Mouse (Mus musculus): ENCODE measurements at regions not wholly inside any gene's neighbourhood (a gene's known extent, or its start where the extent isn't known, plus 50 kb on each side); places are given as distances from the start of the nearest gene placed in this dataset.

DNA sequence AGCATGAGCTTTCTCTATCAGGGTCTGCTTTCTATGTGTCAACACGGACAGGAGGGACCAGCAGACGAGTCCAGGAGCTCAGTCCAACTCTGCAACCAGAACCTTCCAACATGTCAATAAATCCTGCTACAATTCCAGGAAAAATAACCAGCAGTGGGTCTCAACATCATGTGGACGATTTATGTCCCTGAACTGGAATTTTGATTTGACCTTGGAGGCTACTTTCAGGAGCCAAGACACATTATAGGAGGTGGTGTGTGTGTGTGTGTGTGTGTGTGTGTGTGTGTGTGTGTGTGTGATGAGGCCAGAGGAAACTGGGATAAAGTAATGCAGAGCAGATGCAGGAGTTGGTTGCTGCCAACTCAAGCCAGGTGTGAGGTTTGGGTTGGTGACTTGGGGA is 107.8 kb downstream of the Edn3 start:
- no peaks in the 10 kb centered on the region for H3K9me3 ChIP-seq (replicated peaks)
- H3K36me3 ChIP-seq, result no peaks in the 10 kb centered on the region
- H3K27me3 ChIP-seq, result no peaks in the 10 kb centered on the region
- no peak overlapping the region for H3K9ac ChIP-seq
- H3K4me1 ChIP-seq, result peaks cover 10% of the 10 kb centered on the region
- no peak for ATAC-seq (ENCODE audit: low FRiP score)
- H3K4me3 ChIP-seq, result no peak overlapping the region
- 71% methylated on average over 3 of the region's 3 CpGs for WGBS
- H3K27ac ChIP-seq, result no peak overlapping the region
- H3K4me2 ChIP-seq (replicated peaks), result no peak overlapping the region

DNA sequence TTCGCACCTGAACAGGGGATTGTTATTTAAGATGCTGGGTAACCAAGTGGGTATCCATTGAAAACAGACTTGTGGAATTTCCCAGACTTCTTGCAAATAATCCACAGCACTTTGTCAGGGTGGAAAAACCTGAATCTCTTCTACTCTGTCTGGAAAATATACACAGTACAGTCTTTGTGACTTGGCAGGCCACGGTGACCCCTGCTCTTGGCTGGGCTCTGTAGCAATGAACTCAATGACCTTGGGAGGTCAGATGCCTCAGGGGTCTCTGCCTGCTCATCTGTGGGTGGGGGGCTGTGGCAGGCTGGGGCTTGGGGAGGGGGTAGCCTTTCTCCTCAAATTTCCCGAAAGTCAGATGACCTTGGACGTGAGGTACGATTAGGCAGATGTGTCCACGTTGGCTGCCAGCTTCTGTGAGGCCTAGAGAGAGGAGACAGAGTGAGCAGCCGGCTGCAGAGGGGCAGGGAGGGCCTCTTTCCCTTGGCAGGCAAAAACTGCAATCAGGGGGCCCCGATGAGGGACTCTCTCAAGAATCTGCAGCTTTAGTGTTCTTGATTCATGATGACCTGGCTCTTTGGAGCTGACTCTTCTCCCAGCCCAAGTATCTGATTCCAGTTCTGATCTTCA is 108.4 kb downstream of the Edn3 start:
- no peak overlapping the region for H3K27ac ChIP-seq
- no peaks in the 10 kb centered on the region for H3K27me3 ChIP-seq
- WGBS, result 65% methylated on average over 8 of the region's 8 CpGs
- H3K4me3 ChIP-seq, result no peak overlapping the region
- no peak overlapping the region for H3K4me2 ChIP-seq (replicated peaks)
- H3K36me3 ChIP-seq, result no peaks in the 10 kb centered on the region
- H3K9me3 ChIP-seq (replicated peaks), result no peaks in the 10 kb centered on the region
- no peak for ATAC-seq (ENCODE audit: low FRiP score)
- peaks cover 10% of the 10 kb centered on the region for H3K4me1 ChIP-seq
- no peak overlapping the region for H3K9ac ChIP-seq

DNA sequence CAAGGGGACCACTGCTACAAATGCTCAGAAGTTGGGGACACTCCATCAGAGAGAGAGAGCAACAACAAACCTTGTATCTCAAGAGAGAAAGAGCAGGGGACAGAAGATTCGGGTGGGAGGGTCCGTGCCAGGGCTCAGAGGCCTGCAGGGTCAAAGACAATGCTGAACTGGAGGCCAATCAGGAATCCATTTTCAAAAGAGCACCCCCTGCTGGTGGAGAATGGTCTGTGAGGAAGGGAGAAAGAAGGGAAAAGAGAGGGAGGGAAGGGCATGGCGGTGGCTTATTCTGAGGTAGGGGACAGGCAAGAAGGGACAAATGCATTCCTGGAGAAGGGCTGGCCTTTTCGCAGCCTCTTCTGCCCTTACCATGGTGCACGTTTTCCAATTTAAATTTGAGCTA is 109.9 kb downstream of the Edn3 start:
- Histone ChIP-seq H3K9ac (no peak overlapping the region), H3K36me3 (no peaks in the 10 kb centered on the region), H3K9me3 (replicated peaks) (no peaks in the 10 kb centered on the region), H3K4me1 (peaks cover 10% of the 10 kb centered on the region), H3K27ac (no peak overlapping the region), H3K4me3 (no peak overlapping the region), H3K27me3 (no peaks in the 10 kb centered on the region), H3K4me2 (replicated peaks) (no peak overlapping the region)
- 65% methylated on average over 5 of the region's 5 CpGs for WGBS
- no peak for ATAC-seq (ENCODE audit: low FRiP score)

DNA sequence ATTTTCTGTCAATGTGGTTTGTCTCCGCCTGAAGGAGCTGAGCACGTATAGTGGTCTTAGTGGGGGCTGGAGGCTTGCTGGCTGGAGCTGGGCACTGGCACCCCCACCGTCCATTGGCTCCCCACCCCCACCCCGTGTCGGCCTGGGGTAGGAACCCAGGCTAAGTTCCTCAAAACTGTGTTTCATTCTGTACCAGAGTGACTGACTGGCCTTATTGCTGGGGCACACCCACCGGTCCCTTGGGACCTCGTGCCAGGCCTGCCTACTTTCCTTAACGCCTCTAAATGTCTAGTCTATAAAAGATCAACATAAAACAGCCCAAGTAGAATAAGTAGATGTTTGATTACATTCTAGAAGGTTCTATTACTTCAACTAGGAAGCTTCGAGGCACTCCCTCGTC is 110.8 kb downstream of the Edn3 start:
- WGBS, result 74% methylated on average over 10 of the region's 10 CpGs
- Histone ChIP-seq H3K9me3 (replicated peaks) (no peaks in the 10 kb centered on the region), H3K27me3 (no peaks in the 10 kb centered on the region), H3K27ac (no peak overlapping the region), H3K4me3 (no peak overlapping the region), H3K4me1 (peaks cover 10% of the 10 kb centered on the region), H3K36me3 (no peaks in the 10 kb centered on the region), H3K4me2 (replicated peaks) (no peak overlapping the region), H3K9ac (no peak overlapping the region)
- ATAC-seq (ENCODE audit: low FRiP score), result peak; percentile 21; the same call in 1 of the 2 replicates

DNA sequence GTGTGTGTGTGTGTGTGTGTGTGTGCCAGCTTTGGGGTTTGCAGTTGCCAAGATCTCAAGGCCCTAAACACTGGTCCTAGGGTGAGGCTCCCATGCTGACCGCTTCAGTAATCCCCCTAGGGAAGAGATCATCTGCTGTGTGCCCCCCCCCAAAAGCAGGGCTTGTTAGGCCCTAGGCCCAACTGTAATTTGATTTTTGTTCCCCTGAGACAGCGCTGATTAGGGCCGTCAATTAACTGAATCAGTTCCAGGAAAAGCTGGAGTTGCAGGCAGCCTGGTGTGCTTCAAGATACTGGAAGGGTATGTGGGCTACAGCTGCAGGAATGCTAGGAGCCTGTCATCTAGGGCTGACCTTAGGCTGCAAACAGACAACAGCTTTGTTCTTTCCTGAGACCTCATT is 111.4 kb downstream of the Edn3 start:
- no peaks in the 10 kb centered on the region for H3K9me3 ChIP-seq (replicated peaks)
- H3K27ac ChIP-seq, result peak overlapping the region; percentile 48
- H3K4me2 ChIP-seq (replicated peaks), result no peak overlapping the region
- H3K4me1 ChIP-seq, result peaks cover 10% of the 10 kb centered on the region
- no peak overlapping the region for H3K9ac ChIP-seq
- ATAC-seq (ENCODE audit: low FRiP score), result peak; percentile 51
- no peak overlapping the region for H3K4me3 ChIP-seq
- H3K27me3 ChIP-seq, result no peaks in the 10 kb centered on the region
- H3K36me3 ChIP-seq, result no peaks in the 10 kb centered on the region
- WGBS, result 58% methylated on average over 3 of the region's 3 CpGs

DNA sequence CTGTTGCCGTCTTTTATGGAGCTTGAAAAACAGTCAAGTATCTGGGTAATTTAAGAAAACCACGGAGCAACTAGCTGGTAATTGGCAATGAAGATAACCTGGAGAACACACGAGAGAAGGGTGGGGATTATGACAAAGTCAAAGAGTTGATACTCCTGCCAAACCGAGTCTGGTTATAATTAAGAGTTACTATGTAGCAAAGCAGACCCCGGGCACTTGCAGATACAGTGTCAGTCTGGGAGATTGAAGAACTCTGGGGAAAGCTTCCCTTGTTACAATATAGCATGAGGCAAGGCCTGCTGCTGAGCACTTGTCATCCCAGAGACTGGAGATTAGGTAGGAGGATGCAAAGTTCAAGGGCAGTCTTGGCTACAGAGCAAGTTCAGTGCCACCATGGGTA is 116.5 kb downstream of the Edn3 start:
- Histone ChIP-seq H3K9me3 (replicated peaks) (no peaks in the 10 kb centered on the region), H3K27me3 (no peaks in the 10 kb centered on the region), H3K4me2 (replicated peaks) (no peak overlapping the region), H3K4me3 (no peak overlapping the region), H3K27ac (no peak overlapping the region), H3K4me1 (peaks cover 8% of the 10 kb centered on the region), H3K36me3 (no peaks in the 10 kb centered on the region), H3K9ac (no peak overlapping the region)
- no peak for ATAC-seq (ENCODE audit: low FRiP score)
- 62% methylated on average over 5 of the region's 5 CpGs for WGBS

DNA sequence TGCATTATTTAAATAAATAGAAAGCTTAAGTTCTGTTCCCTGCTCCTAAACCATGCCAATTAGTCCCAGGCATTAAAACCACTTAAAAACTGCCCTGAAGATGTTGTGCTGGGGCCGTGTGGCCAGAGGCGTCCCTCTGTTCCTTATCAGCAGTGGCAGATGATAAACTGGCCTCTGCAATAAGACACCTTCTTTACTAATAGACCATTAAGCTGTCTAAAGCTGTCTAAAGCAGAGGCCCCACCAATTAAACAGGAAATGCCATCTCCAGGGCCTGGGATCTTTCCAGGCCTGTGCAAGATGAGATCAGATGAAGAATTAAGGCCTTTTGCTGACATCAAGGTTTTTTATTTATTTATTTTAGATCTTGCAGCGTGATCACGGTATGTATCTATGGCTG is 118.6 kb downstream of the Edn3 start:
- Histone ChIP-seq H3K4me1 (peaks cover 1% of the 10 kb centered on the region; the same call in 1 of the 2 replicates), H3K9ac (no peak overlapping the region), H3K36me3 (no peaks in the 10 kb centered on the region), H3K4me3 (no peak overlapping the region), H3K27me3 (no peaks in the 10 kb centered on the region), H3K4me2 (replicated peaks) (no peak overlapping the region), H3K9me3 (replicated peaks) (no peaks in the 10 kb centered on the region), H3K27ac (no peak overlapping the region)
- 62% methylated on average over 4 of the region's 4 CpGs for WGBS
- no peak for ATAC-seq (ENCODE audit: low FRiP score)

DNA sequence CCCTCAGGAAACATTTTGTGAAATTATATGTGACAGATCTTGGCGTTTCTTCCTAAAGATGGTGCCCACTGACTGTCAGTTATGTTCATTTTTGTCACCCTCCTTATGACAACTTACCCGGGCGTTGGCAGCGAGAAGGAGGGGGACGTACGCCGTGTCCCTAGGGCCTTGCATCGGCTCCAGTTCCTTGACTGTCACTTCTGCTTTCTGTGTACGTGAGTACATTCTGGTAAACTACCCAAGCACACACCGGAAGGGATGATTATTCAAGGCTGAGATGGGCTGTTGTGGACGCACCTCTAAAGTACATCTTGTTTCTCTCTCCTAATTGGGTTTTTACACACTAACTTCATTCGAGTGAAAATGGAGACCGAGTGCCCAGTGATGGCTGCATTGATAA is 120.2 kb downstream of the Edn3 start:
- 88% methylated on average over 13 of the region's 13 CpGs for WGBS
- no peak for ATAC-seq (ENCODE audit: low FRiP score)
- H3K27me3 ChIP-seq, result no peaks in the 10 kb centered on the region
- H3K9me3 ChIP-seq (replicated peaks), result no peaks in the 10 kb centered on the region
- no peak overlapping the region for H3K4me3 ChIP-seq
- H3K4me1 ChIP-seq, result peaks cover 10% of the 10 kb centered on the region; the same call in 1 of the 2 replicates
- no peaks in the 10 kb centered on the region for H3K36me3 ChIP-seq
- H3K4me2 ChIP-seq (replicated peaks), result no peak overlapping the region
- no peak overlapping the region for H3K27ac ChIP-seq
- H3K9ac ChIP-seq, result no peak overlapping the region

DNA sequence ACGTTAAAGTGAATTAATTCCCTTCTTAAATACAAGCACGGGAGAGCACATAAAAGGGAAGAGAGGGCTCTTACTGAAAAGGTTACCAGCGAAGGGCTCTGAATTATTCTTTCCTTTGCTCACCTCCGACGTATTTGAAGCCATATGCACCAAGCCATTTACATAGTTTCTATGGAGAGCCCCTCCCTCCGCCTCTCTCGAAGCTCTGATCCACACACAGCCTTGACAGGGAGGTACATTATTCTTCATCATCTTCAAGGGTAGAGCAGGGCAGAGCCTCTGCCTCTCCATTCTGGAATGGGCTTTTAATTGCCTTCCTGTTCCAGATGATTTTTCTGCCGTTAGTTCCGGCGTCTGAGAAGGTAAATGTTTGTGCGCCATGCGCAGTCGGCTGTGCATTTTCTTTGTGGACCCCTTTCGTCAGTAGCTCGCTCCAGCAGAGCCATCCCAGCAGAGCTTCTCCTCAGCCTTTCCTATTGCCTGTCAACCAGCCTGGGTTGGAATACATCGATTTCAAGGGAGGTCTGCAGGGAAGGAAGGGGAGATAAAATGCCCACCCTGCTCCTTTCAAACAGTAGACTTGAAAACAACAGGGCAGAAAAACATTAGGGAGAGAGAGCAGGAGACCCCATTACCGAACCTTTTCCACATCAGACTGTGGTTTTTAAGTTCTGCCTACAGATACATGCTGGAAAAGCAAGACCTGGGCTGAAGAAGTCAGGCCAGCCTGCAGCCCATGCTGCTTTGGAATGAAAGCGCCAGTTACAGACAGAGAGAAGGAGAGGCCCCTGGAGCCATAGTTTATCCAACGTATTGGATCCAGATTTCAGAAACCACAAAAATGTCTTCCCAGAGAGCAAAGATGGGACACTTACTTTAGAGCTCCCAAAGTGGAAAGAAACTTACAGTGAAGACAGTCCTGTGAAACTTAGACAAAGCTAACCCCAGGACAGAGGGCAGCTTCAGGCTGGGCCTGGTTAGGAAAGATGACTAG is 124.1 kb downstream of the Edn3 start:
- 58% methylated on average over 19 of the region's 19 CpGs for WGBS
- H3K4me2 ChIP-seq (replicated peaks), result peak overlapping the region; percentile 15; the same call in 1 of the 2 replicates

DNA sequence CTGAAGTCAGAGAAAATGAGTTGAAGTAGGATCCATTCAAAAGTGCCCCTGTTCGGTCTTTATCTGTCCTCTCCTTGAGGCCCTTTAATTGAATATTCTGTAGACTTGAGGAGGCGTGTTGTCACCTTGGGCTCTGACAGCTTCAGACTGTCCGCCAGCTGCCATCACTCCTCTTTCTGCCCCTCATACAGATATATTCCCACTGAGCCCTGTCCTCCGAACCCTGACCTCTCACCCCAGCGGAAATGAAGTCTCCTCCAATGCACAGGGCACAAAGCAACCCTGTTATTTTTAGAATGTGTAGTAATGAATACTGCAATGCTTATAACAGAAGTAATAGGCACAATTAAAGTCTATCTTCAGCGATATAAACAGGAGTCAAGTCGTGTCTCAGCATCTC is 117.4 kb upstream of the Gm14444 start:
- Histone ChIP-seq H3K36me3 (no peaks in the 10 kb centered on the region), H3K4me2 (replicated peaks) (no peak overlapping the region), H3K27me3 (no peaks in the 10 kb centered on the region), H3K9me3 (replicated peaks) (no peaks in the 10 kb centered on the region), H3K4me1 (peaks cover 10% of the 10 kb centered on the region; the same call in 1 of the 2 replicates), H3K9ac (no peak overlapping the region), H3K27ac (no peak overlapping the region), H3K4me3 (no peak overlapping the region)
- ATAC-seq (ENCODE audit: low FRiP score), result no peak
- 60% methylated on average over 7 of the region's 7 CpGs for WGBS

More for the DNA sequence above, 124.1 kb downstream of the Edn3 start:
- Histone ChIP-seq H3K4me3 (no peak overlapping the region), H3K36me3 (no peaks in the 10 kb centered on the region), H3K27ac (peak overlapping the region; percentile 69), H3K9ac (no peak overlapping the region), H3K4me1 (0 out of 2 replicates have a peak, but pooled peaks cover 10% of the 10 kb centered on the region), H3K27me3 (no peaks in the 10 kb centered on the region), H3K9me3 (replicated peaks) (no peaks in the 10 kb centered on the region)
- 0 out of 2 replicates have a peak, but pooled peaks have one; percentile 60 for ATAC-seq (ENCODE audit: low FRiP score)

DNA sequence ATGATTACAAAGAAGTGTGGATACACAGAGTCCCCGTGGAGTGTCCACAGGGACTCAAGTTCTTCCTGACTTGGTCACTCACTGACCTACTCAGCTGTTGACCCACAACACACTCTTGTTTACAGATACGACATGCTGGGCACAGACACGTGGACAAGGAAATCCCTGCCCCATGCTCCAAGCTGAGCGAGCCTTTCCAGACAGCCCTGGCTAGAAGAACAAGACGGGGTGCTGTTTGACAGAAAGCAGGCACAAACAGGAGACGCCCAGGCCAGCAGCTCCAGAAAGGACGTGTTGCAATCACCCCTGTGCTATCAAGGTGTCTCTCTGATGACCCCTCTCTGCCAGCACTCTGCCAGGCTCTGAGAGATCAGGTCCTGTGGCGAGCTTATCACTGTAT is 112.6 kb upstream of the Gm14444 start:
- Histone ChIP-seq H3K4me2 (replicated peaks) (no peak overlapping the region), H3K9ac (no peak overlapping the region), H3K4me3 (no peak overlapping the region), H3K9me3 (replicated peaks) (no peaks in the 10 kb centered on the region), H3K36me3 (no peaks in the 10 kb centered on the region), H3K27me3 (no peaks in the 10 kb centered on the region), H3K27ac (no peak overlapping the region), H3K4me1 (0 out of 2 replicates have a peak, but pooled peaks cover 5% of the 10 kb centered on the region)
- 75% methylated on average over 8 of the region's 8 CpGs for WGBS
- no peak for ATAC-seq (ENCODE audit: low FRiP score)

DNA sequence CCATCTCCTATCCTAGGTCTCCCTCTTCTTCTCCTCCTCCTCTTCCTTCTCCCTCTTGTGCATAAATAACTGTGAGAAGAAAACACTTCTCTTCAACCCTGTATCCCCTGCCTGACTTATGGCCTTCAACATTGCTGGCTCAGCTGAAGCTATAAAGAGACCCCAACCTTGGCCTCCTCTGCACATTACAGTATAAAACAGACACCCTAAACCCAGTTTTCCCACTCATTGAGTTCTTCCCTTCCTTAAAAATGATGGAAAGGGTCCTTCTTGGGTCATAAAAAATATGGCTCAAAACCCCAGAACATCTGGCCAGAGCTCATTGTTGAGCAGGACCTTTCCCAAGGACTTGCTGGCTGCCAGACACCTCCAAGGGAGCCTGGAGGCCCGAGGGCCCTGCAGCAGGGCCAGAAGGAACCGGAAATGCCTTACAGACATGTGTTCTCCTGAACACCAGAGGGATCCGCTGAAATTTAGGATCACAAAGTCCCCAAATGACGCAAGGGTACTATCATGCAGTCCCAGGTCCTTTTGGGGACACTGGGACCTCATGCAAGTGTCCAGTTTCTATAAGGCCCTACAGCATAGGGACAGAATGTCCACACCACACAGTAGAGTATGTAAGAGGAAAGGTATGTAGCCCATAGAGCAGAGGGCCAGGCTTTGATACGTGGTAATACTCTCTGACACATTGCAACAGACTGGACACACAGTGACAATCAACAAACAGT is 109.9 kb upstream of the Gm14444 start:
- no peaks in the 10 kb centered on the region for H3K4me1 ChIP-seq
- no peak overlapping the region for H3K27ac ChIP-seq
- WGBS, result 80% methylated on average over 5 of the region's 5 CpGs
- no peaks in the 10 kb centered on the region for H3K27me3 ChIP-seq
- no peaks in the 10 kb centered on the region for H3K9me3 ChIP-seq (replicated peaks)
- ATAC-seq (ENCODE audit: low FRiP score), result no peak
- no peak overlapping the region for H3K4me2 ChIP-seq (replicated peaks)
- no peak overlapping the region for H3K4me3 ChIP-seq
- no peaks in the 10 kb centered on the region for H3K36me3 ChIP-seq
- H3K9ac ChIP-seq, result no peak overlapping the region

Data from hindbrain, embryonic 12.5 days (tissue).